Mouse (Mus musculus) liver, postnatal 0 days (tissue): ENCODE measurements around the gene Tmed4.

Experiments
- CTCF ChIP-seq: sonication (generic); IDR thresholded peaks from 2 replicates; pipeline ENCODE4 v1.5.1; 2016; ENCODE audit warnings: antibody characterized with exemption, low read depth
- EP300 ChIP-seq: IDR thresholded peaks from 2 replicates; pipeline ENCODE4 v1.6.1; 2016; ENCODE audit warnings: antibody characterized with exemption, low read depth, mild to moderate bottlenecking

GRCm38 (mm10) chr11:6294632-6295031 is 20.0 kb upstream of the Tmed4 start:
- no peak for TF ChIP-seq CTCF
- TF ChIP-seq EP300 = no peak
